Comparison of ENCODE assay signal across 11 mouse cellular contexts in the genomic region with DNA sequence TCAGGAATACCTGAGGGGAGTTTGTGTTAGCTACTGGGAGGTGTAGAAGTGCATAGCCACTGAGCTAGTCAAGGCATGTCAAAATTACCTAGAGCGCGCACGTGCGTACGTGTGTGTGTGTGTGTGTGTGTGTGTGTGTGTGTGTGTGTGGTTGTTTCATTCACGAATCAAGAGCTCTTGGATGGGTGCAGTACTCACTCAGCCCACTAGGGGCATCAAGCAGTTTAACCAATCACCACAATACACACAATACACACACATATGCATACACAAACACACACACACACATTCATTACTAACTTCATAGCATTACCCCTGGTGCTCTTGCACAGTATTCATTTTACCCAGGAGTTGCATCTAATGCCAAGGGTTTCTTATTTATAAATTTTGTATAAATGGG.
DNase-seq lines count a peak whose midpoint lies in the region; ATAC-seq and TF ChIP-seq lines count a peak whose summit lies in the region.
"Had no signal": no experiment of that assay in that cellular context is flagged by ENCODE, and none has a peak within 500 bp of the region (broad histone marks: within the 10 kb centered on the region; RNA-seq: fewer than 3 reads in every experiment).

No protein-coding gene starts in this region.

- no peak overlapping the region for H3K4me3 ChIP-seq in liver, adult 2 months (ENCODE audit: insufficient read depth, low read depth, low read length)
- no peak overlapping the region for H3K4me3 ChIP-seq in liver, embryonic 12.5 days
- no peak overlapping the region for H3K4me3 ChIP-seq in ES-E14 (ENCODE audit: insufficient read depth in 1 of 2, low read depth in 1 of 2, low read length in 2 of 2, poor library complexity in 1 of 2, severe bottlenecking in 1 of 2)
- no peak overlapping the region for H3K4me3 ChIP-seq in forebrain, embryonic 15.5 days
- H3K4me3 ChIP-seq: erythroblast, embryonic 14.5 days; liver, embryonic 13.5 days had no signal

- H3K9me3 ChIP-seq in liver, embryonic 12.5 days (replicated peaks), result no peaks in the 10 kb centered on the region
- no peaks in the 10 kb centered on the region for H3K9me3 ChIP-seq in ES-E14 (ENCODE audit: control insufficient read depth, insufficient read depth, low read depth, low read length)
- no peaks in the 10 kb centered on the region for H3K9me3 ChIP-seq in forebrain, embryonic 15.5 days
- H3K9me3 ChIP-seq: liver, embryonic 13.5 days had no signal

- in situ Hi-C loops in ES-E14 (cut with MboI; ENCODE audit: low sequenced_read_pairs in 2 of 2, unreplicated experiment in 2 of 2), result loop anchor here in 1 of 2 experiments (5.0 kb wide), 1 partner anchor 52 kb away; no protein-coding TSS in a partner anchor

- H3K36me3 ChIP-seq in liver, adult 2 months (ENCODE audit: control insufficient read depth, insufficient read depth, low read length), result no peaks in the 10 kb centered on the region
- no peaks in the 10 kb centered on the region for H3K36me3 ChIP-seq in liver, embryonic 12.5 days
- H3K36me3 ChIP-seq in ES-E14 (ENCODE audit: control insufficient read depth, insufficient read depth, low read length, poor library complexity, severe bottlenecking), result no peaks in the 10 kb centered on the region
- no peaks in the 10 kb centered on the region for H3K36me3 ChIP-seq in forebrain, embryonic 15.5 days
- H3K36me3 ChIP-seq: liver, embryonic 13.5 days had no signal

- H3K79me2 ChIP-seq in liver, adult 2 months (ENCODE audit: control insufficient read depth, insufficient read depth, low read length), result no peaks in the 10 kb centered on the region

- no peak overlapping the region for H3K9ac ChIP-seq in liver, adult 2 months (ENCODE audit: low read depth, low read length)
- H3K9ac ChIP-seq in liver, embryonic 12.5 days, result no peak overlapping the region
- H3K9ac ChIP-seq in ES-E14 (ENCODE audit: insufficient read depth, low read depth, low read length, poor library complexity, severe bottlenecking), result no peak overlapping the region
- H3K9ac ChIP-seq in forebrain, embryonic 15.5 days (replicated peaks), result no peak overlapping the region
- H3K9ac ChIP-seq: liver, embryonic 13.5 days had no signal

- ATAC-seq in liver, embryonic 12.5 days, result no peak
- ATAC-seq in forebrain, embryonic 15.5 days (replicated peaks), result no peak

- no peak for TF ChIP-seq POLR2A in liver, adult 2 months (IDR thresholded peaks at IDR 0.05; ENCODE audit: extremely low read depth, insufficient read depth, low read length)

- H3K27me3 ChIP-seq in liver, adult 2 months (ENCODE audit: control insufficient read depth, insufficient read depth, low read length), result no peaks in the 10 kb centered on the region
- no peaks in the 10 kb centered on the region for H3K27me3 ChIP-seq in liver, embryonic 12.5 days (replicated peaks)
- H3K27me3 ChIP-seq in forebrain, embryonic 15.5 days, result no peaks in the 10 kb centered on the region
- H3K27me3 ChIP-seq: liver, embryonic 13.5 days had no signal

- DNase-seq in gastrocnemius, postnatal 10 days, result peak; percentile 4
- DNase-seq in gastrocnemius, adult 8-10 months (ENCODE audit: low spot score in 2 of 2), result no peak
- DNase-seq in liver, adult 2 months (ENCODE audit: extremely low read depth, low read depth, low spot score), result peak; percentile 5
- peak; percentile 35 for DNase-seq in ES-E14 (ENCODE audit: low read depth, low spot score)
- DNase-seq in embryo, embryonic 11 days, result peak; percentile 8
- no peak for DNase-seq in adrenal gland, postnatal 36 days
- DNase-seq: liver, embryonic 13.5 days; thymus, postnatal 14 days had no signal

- no peaks in the 10 kb centered on the region for H3K4me1 ChIP-seq in liver, adult 2 months (ENCODE audit: control insufficient read depth, insufficient read depth, low read length)
- H3K4me1 ChIP-seq in liver, embryonic 12.5 days, result no peaks in the 10 kb centered on the region
- no peaks in the 10 kb centered on the region for H3K4me1 ChIP-seq in ES-E14 (ENCODE audit: control insufficient read depth in 2 of 2, insufficient read depth in 2 of 2, low read length in 2 of 2, poor library complexity in 1 of 2)
- no peaks in the 10 kb centered on the region for H3K4me1 ChIP-seq in forebrain, embryonic 15.5 days
- H3K4me1 ChIP-seq: liver, embryonic 13.5 days had no signal

- WGBS in liver, adult 2 months, result 87% methylated on average over 6 of the region's 6 CpGs
- WGBS in liver, embryonic 12.5 days (ENCODE audit: insufficient replicate concordance), result 84% methylated on average over 6 of the region's 6 CpGs
- 78% methylated on average over 6 of the region's 6 CpGs for WGBS in forebrain, embryonic 15.5 days

- H3K4me2 ChIP-seq in liver, embryonic 12.5 days, result no peak overlapping the region
- no peak overlapping the region for H3K4me2 ChIP-seq in forebrain, embryonic 15.5 days (replicated peaks)
- H3K4me2 ChIP-seq: liver, embryonic 13.5 days had no signal

- no peak overlapping the region for H3K27ac ChIP-seq in liver, adult 2 months (replicated peaks; ENCODE audit: insufficient read depth, low read depth, low read length)
- no peak overlapping the region for H3K27ac ChIP-seq in liver, embryonic 12.5 days
- no peak overlapping the region for H3K27ac ChIP-seq in ES-E14 (ENCODE audit: insufficient read depth, low read depth, low read length, poor library complexity, severe bottlenecking)
- H3K27ac ChIP-seq in forebrain, embryonic 15.5 days (replicated peaks), result no peak overlapping the region
- H3K27ac ChIP-seq: liver, embryonic 13.5 days had no signal

- peak; percentile 6; the same call in 1 of the 2 replicates for TF ChIP-seq CTCF in liver, adult 2 months (IDR thresholded peaks at IDR 0.05; ENCODE audit: low read depth, low read length)

TF ChIP-seq in ES-E14, 5 proteins besides CTCF, POLR2A, EP300 and RAD21:
- no peak for TF ChIP-seq ZC3H11A (IDR thresholded peaks at IDR 0.05; ENCODE audit: borderline replicate concordance, low read depth, low read length)
- TF ChIP-seq CHD2 (IDR thresholded peaks at IDR 0.05; ENCODE audit: low read depth, low read length), result no peak
- no peak for TF ChIP-seq ZNF384 (IDR thresholded peaks at IDR 0.05; ENCODE audit: low read depth, low read length)
- no peak for TF ChIP-seq MAFK (IDR thresholded peaks at IDR 0.05; ENCODE audit: insufficient read depth, low read depth, low read length)
- no peak for TF ChIP-seq HCFC1 (IDR thresholded peaks at IDR 0.05; ENCODE audit: borderline replicate concordance, insufficient read depth, low read length)

Comparison
In these comparisons a context has a peak if more than half of its experiments do, and no peak if none do; other contexts are left out.
1. DNase-seq: peak in gastrocnemius, postnatal 10 days (single experiment), liver, adult 2 months (single experiment), ES-E14 (single experiment) and embryo, embryonic 11 days (single experiment); none in gastrocnemius, adult 8-10 months (0 of 2) and adrenal gland, postnatal 36 days (0 of 2).